Mouse (Mus musculus) liver, postnatal 0 days (tissue): ENCODE data around the gene Smarcd1. TPM values are rescaled to one million over a fixed set of nuclear protein-coding genes. Genes with fewer than 3 reads are reported as not detected.

Source experiments
- ATAC-seq: fragments of 200-750 bp; cut with Nextera tagmentation; 2 replicates; pipeline ENCODE4 v1.8.0; 2017; ENCODE audit warnings: mild to moderate bottlenecking, moderate library complexity
- DNase-seq: peaks from one replicate; pipeline ENCODE4 v3.0.0-alpha.2; 2016
- H3K27ac ChIP-seq: fragments of 300-500 bp; sonication (generic); 2 replicates; pipeline ENCODE4 v1.5.1; 2014; ENCODE audit warnings: antibody characterized with exemption, moderate library complexity, mild to moderate bottlenecking, low read depth
- H3K27me3 ChIP-seq: fragments of 300-500 bp; sonication (generic); 2 replicates; pipeline ENCODE4 v1.6.1; 2014; ENCODE audit warnings: low read length, control low read depth, mixed read lengths; ENCODE audit not compliant: insufficient read depth
- H3K36me3 ChIP-seq: fragments of 300-500 bp; sonication (generic); replicated peaks from 2 replicates; pipeline ENCODE4 v1.6.1; 2014; ENCODE audit warnings: mild to moderate bottlenecking, control low read depth, low read length, moderate library complexity, mixed read lengths; ENCODE audit not compliant: insufficient read depth
- H3K4me1 ChIP-seq: fragments of 300-500 bp; sonication (generic); 2 replicates; pipeline ENCODE4 v1.6.1; 2014; ENCODE audit warnings: antibody characterized with exemption, mild to moderate bottlenecking, control low read depth; ENCODE audit not compliant: insufficient read depth
- H3K4me2 ChIP-seq: fragments of 300-500 bp; sonication (generic); 2 replicates; pipeline ENCODE4 v1.6.1; 2014; ENCODE audit warnings: low read depth, mild to moderate bottlenecking, low read length, moderate library complexity, mixed read lengths
- H3K4me3 ChIP-seq: fragments of 300-500 bp; sonication (generic); 2 replicates; pipeline ENCODE4 v1.5.1; 2014; ENCODE audit warnings: low read depth, low read length
- H3K9ac ChIP-seq: fragments of 300-500 bp; sonication (generic); replicated peaks from 2 replicates; pipeline ENCODE4 v1.6.1; 2014; ENCODE audit warnings: mild to moderate bottlenecking, moderate library complexity
- H3K9me3 ChIP-seq: fragments of 300-500 bp; sonication (generic); 2 replicates; pipeline ENCODE4 v1.6.1; 2016; ENCODE audit warnings: mild to moderate bottlenecking, control low read depth, low read length, mixed read lengths
- CTCF ChIP-seq: sonication (generic); IDR thresholded peaks from 2 replicates; pipeline ENCODE4 v1.5.1; 2016; ENCODE audit warnings: antibody characterized with exemption, low read depth
- EP300 ChIP-seq: IDR thresholded peaks from 2 replicates; pipeline ENCODE4 v1.6.1; 2016; ENCODE audit warnings: antibody characterized with exemption, low read depth, mild to moderate bottlenecking
- WGBS: fragments of 180-500 bp; shearing (Covaris S2); extraction: QIAGEN DNeasy Blood & Tissue Kit; methylation state at CpG from one replicate; pipeline ENCODE4 v1.1.7; 2014; ENCODE audit not compliant: insufficient replicate concordance; 5-methylcytosine and 5-hydroxymethylcytosine counted together
- polyA plus RNA-seq: library from polyadenylated mRNA; unstranded; fragments of >200 nt; fragmentation: Nextera tagmentation; extraction: Ambion mirVana; gene quantifications from 2 replicates; pipeline ENCODE4 v1.2.1, GENCODE M21; 2015

Gene Smarcd1
- polyA plus RNA-seq, 1 experiment from 2014 or later = 5.3 TPM

DNA sequence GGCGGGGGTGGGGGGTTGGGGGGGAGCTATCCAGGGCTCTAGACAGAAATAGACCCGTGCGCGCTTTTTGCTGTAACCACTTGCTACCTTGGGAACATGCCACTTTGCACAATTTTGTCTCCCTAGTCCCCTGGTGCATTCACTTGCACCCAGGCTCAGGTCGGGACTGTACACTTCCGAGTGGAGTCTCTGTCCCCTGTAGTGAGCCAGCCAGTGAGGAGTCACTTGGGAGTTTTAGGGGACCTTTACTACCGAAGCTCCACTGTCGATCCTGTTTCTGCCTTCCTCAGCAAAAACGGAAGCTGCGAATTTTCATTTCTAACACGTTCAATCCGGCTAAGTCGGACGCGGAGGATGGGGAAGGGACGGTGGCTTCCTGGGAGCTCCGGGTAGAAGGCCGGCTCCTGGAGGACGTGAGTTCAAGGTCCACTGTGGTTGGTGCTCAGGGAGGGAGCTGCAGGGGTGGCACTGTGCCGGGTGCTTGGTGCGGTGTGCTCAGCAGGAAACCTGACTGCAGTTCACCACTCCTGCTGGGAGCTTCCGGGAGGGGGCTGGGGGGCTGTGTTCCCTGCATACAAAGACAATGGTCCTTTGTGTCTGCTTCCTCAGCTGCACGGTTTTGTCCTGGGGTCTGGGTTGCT is 2.2 kb downstream of the Smarcd1 start:
- H3K9ac ChIP-seq = no peak overlapping the region
- TF ChIP-seq CTCF = no peak
- no peak for TF ChIP-seq EP300
- peaks cover 26% of the 10 kb centered on the region for H3K36me3 ChIP-seq
- no peak for ATAC-seq
- H3K4me2 ChIP-seq = no peak overlapping the region
- WGBS = 62% methylated on average over 23 of the region's 23 CpGs
- no peaks in the 10 kb centered on the region for H3K9me3 ChIP-seq
- peaks cover 14% of the 10 kb centered on the region for H3K4me1 ChIP-seq
- no peaks in the 10 kb centered on the region for H3K27me3 ChIP-seq
- no peak for DNase-seq
- no peak overlapping the region for H3K4me3 ChIP-seq
- no peak overlapping the region for H3K27ac ChIP-seq

- H3K4me1 ChIP-seq = peaks cover 14% of the 10 kb centered on the region
- H3K9me3 ChIP-seq = no peaks in the 10 kb centered on the region
- no peak overlapping the region for H3K4me2 ChIP-seq
- ATAC-seq (no peak), DNase-seq (no peak)
- H3K4me3 ChIP-seq = no peak overlapping the region
- H3K27me3 ChIP-seq = no peaks in the 10 kb centered on the region
- TF ChIP-seq EP300 (no peak), CTCF (no peak)
- WGBS = 69% methylated on average over 7 of the region's 7 CpGs
- H3K36me3 ChIP-seq = peaks cover 34% of the 10 kb centered on the region
- no peak overlapping the region for H3K9ac ChIP-seq
- no peak overlapping the region for H3K27ac ChIP-seq
These were observed 3.0 kb downstream of the Smarcd1 start for GRCm38 (mm10) chr15:99704881-99705280.

DNA sequence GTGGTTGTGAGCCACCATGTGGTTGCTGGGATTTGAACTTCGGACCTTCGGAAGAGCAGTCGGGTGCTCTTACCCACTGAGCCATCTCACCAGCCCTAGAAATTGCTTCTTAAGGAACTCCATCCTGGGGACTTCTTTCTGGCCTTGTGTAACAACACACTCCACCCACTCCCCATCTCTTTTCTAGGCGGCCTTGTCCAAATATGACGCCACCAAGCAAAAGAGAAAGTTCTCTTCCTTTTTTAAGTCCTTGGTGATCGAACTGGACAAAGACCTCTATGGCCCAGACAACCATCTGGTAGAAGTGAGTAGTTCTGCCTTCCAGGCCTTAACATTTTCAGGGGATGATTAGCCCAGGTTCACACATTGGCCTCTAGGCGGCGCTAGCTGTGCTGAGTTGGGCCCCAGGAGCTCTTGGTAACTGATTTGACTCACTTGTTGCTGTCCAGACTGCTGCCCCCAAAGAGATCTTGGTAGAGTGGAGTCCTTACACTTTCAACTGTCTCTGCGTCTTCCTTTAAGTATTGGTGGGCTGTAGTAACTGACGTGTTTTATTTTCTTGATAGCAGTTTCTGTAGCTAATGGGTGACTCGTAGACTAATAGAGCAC is 3.6 kb downstream of the Smarcd1 start, which contains the start of gene Gm17349:
TSS of gene Gm17349 (minus strand) at position 51 of the 609 bp plus-strand sequence.
- ATAC-seq = no peak
- TF ChIP-seq CTCF (peak; percentile 93), EP300 (no peak)
- Histone ChIP-seq H3K27me3 (no peaks in the 10 kb centered on the region), H3K9me3 (no peaks in the 10 kb centered on the region), H3K4me2 (no peak within 1 kb of the TSS), H3K4me3 (no peak within 1 kb of the TSS), H3K4me1 (peaks cover 12% of the 10 kb centered on the region), H3K27ac (no peak within 1 kb of the TSS), H3K9ac (no peak within 1 kb of the TSS), H3K36me3 (peaks cover 34% of the 10 kb centered on the region)
- WGBS = 64% methylated on average over 11 of the region's 11 CpGs
- peak; percentile 80 for DNase-seq

GRCm38 (mm10) chr15:99708176-99708575 is 6.2 kb downstream of the Smarcd1 start:
- 91% methylated on average over 13 of the region's 13 CpGs for WGBS
- H3K4me1 ChIP-seq = peaks cover 16% of the 10 kb centered on the region
- H3K27me3 ChIP-seq = no peaks in the 10 kb centered on the region
- no peak overlapping the region for H3K9ac ChIP-seq
- H3K9me3 ChIP-seq = no peaks in the 10 kb centered on the region
- no peak overlapping the region for H3K27ac ChIP-seq
- TF ChIP-seq EP300 (no peak), CTCF (no peak)
- DNase-seq = no peak
- no peak overlapping the region for H3K4me2 ChIP-seq
- ATAC-seq = no peak
- peaks cover 49% of the 10 kb centered on the region for H3K36me3 ChIP-seq
- no peak overlapping the region for H3K4me3 ChIP-seq

DNA sequence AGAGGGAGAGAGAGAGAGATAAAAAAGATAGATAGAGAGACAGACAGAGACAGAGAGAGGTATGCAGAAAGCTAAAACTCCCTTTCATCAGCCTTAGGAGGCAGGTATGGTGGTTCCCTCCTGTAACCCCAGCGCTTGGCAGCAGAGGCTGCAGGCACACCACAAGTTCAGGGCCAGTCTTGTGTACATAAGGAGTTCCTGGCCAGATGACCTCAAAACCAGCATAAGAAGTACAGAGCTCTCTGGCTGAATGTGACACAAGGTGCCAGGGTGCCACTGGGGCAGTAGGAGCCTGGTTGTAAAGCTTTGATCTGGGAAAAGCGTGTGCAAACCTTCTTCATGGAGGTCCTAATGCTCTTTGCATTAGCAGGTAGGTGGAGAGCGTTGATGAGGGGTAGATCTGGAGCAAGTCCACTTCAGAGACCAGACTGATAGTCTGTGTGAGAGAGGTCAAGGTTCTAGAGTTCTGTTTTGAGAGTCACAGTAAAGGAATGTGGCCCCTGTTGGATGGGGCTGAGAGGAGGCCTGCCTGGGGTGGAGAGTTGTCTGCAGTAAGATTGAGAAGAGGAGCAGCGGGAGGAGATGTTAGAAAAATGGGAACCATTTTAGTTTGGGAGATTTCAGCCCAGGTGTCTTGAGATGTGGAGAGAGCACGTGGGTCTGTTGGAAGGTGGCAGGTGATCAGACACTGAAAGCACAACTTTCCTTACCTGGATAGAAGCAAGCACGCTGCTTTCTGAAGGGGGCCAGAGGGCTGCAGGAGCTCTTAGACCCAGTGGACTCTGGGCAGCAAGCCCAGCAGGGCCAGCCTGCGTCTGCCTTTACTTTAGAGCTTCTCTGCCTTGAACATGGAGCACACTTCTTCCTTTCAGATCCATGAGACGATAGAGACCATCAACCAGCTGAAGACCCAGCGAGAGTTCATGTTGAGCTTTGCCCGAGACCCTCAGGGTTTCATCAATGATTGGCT is 8.6 kb downstream of the Smarcd1 start:
- Histone ChIP-seq H3K9me3 (no peaks in the 10 kb centered on the region), H3K4me3 (no peak overlapping the region), H3K4me2 (peak overlapping the region; percentile 23), H3K27ac (peak overlapping the region; percentile 57), H3K27me3 (no peaks in the 10 kb centered on the region), H3K9ac (no peak overlapping the region), H3K36me3 (peaks cover 46% of the 10 kb centered on the region), H3K4me1 (peaks cover 26% of the 10 kb centered on the region)
- DNase-seq (no peak), ATAC-seq (peak; percentile 33; the same call in 1 of the 2 replicates)
- WGBS = 82% methylated on average over 10 of the region's 10 CpGs
- TF ChIP-seq CTCF (no peak), EP300 (no peak)

DNA sequence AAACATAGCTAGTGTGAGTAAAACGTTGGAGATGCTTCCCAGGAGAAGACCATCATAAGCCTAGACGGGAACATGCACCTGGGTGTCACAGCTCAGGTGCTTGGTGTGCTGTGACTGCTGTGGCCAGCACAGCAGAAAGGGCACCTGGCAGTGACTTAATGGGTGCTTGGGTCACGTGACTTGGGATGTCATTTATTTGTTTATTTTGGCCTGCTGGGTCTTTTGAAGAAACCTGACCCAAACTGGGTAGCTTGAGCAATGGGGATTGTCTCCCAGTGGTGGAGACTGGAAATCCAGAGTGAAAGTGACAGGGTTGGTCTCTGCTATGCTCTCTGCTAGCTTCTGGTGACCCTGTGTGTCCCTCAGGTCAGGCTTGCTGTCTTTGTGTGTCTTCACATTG is 9.6 kb downstream of the Smarcd1 start:
- Histone ChIP-seq H3K27me3 (no peaks in the 10 kb centered on the region), H3K27ac (peak overlapping the region; percentile 57), H3K4me3 (no peak overlapping the region), H3K4me1 (peaks cover 36% of the 10 kb centered on the region), H3K36me3 (peaks cover 42% of the 10 kb centered on the region), H3K4me2 (no peak overlapping the region), H3K9me3 (no peaks in the 10 kb centered on the region), H3K9ac (no peak overlapping the region)
- 62% methylated on average over 3 of the region's 3 CpGs for WGBS
- TF ChIP-seq CTCF (no peak), EP300 (no peak)
- ATAC-seq (peak; percentile 33), DNase-seq (no peak)
